Mouse (Mus musculus): ENCODE results near the gene Gucy2d.

The Gucy2d gene

DNA sequence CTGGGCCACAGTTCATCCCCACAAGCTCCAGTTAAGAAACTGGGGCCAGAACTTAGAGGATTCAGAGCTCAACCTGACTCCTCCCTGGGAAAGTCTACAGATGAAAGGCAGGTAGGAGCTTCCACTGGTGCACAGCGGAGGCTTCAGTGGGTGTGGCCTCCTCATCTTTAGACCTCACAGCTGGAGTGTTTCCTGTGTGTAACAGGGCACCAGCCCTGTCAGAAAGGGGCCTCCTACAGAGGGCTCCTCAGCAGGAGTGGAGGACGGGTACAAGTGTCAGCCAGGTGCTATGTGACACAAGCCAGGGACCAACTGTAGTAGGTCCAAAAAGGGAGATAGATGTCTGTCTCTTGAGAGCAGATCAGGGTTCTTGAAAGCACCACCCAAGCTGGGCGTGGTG is 73.0 kb downstream of the Gucy2d start:
- DNase-seq (ENCODE audit: low read depth, low spot score): peak; percentile 21

DNA sequence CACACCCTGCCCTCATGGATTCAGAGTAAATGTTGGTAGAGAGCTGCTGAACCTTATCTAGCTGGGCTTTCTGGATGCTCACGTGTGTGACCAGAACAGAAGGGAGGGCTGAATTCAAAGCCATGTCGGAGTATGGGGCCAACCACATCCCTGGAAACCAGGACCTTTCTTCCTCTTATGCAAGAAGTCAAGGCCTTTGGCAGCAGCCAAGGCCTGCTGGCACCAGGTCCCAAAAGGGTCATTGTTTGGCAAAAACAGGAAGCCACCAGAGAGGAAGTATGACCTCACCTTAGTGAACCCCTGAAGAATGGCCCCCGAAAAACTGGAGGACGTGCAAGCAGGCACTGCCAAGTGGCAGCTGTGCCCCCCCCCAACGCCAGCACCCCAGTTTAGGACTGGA is 82.4 kb downstream of the Gucy2d start:
- no peak for DNase-seq (ENCODE audit: low read depth, low spot score)

DNA sequence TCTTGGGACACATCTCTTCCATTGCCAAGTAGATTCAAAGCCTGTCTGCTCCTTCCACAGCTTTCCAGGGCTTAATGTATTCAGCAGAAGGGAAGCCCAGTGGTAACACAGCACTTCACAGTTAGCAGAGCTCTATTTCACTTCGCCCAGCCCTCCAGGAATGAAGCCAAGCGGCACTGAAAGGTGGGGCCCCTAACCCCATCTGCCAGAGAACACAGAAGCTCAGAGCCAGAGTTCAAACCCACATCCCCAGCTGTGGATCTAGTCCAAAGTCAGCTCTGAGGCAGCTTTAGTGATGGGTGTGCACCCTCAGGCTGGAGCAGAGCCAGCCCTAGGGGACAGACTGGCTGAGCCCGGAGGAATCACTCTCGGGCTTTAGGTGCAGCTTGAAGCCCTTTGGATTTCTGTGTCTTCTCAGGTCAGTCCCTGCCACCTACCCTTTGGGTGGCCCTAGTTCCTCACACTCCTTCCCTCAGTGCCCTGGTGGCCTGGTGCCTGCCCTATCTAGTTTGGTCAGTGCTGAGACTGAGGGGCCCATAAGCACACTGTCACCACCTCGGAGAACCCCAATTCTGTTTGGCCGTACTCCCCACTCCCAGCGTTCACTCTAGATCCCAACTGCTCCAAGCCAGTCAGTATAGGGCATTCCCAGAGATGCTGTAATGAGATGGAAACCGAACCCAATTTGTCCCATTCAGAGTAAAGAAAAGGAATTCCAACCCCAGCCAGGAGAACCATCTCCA is 83.0 kb downstream of the Gucy2d start:
- DNase-seq (ENCODE audit: low read depth, low spot score): no peak

GRCm38 (mm10) chr7:98523813-98524361 is 83.7 kb downstream of the Gucy2d start:
- DNase-seq (ENCODE audit: low read depth, low spot score): peak; percentile 57

DNA sequence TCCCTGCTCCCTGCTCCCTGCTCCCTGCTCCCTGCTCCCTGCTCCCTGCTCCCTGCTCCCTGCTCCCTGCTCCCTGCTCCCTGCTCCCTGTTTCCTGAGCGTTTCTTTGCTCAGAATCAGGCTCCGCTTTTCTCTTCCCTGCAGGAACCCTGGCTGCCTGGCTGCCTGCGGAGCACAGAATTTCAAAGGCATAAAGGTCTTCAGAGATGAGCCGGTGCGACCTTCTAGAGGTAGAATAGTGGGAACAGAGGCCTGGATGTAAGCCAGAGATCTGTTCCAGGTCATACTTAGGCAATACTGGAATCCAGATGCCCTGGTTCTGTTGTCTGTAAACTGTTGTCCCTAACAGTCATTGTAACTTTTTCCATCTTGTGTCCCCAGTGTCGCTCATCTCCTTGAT is 84.2 kb downstream of the Gucy2d start:
- DNase-seq (ENCODE audit: low read depth, low spot score): no peak

DNA sequence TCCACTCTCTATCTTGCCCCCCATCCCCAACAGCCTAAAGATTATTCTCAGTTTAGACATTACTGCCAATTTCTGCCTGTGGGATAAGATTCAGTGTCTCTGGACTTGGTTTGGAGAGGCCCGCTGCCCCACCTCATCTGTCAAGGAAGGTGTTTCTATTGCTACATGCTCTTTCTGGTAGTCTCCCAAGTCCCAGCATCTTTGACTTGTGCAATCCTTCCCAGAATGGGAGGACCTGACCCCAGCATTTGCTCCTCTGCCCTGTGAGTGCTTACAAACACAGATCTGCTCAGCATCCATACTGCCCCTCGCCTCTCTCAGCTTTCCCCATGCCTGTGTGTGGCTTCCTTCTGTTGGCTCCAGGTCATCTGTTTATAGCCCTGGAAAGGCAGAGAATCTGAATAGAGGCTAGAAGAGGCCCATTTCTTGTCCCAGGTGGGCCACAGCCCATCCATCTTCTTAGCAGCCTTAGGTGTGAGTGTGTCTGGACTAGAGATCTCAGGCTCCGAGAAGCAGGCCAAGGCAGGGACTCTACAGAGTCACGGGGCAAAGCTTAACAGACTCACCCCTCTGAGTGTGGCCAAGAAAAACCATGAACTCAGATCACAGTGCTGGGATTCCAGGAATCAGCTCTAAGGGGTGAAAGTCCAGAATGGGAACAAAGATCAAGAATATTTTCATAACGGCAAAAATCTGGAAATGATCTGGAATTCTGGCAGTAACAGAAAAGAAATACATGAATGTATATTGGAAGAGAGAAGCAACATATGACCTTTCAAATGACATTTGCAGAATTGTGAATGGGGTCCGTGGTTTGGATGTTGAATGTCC is 84.9 kb downstream of the Gucy2d start:
- DNase-seq (ENCODE audit: low read depth, low spot score): no peak

Measured in CD4-positive helper T cell, adult 2 months (primary cell).